Mouse (Mus musculus) lung, embryonic 14.5 days (tissue): ENCODE measurements around the gene Exosc2. TPM values are rescaled to one million over a fixed set of nuclear protein-coding genes. Genes with fewer than 3 reads are reported as not detected.

Experiments
- ATAC-seq: fragments of 200-750 bp; cut with Nextera tagmentation; 2 replicates; pipeline ENCODE4 v1.8.0; 2017; ENCODE audit warnings: mild to moderate bottlenecking, moderate TSS enrichment, moderate library complexity; ENCODE audit not compliant: insufficient read depth
- DNase-seq: peaks from one replicate; pipeline ENCODE4 v3.0.0-alpha.2; 2015
- H3K27ac ChIP-seq: fragments of 300-500 bp; sonication (generic); 2 replicates; pipeline ENCODE4 v1.5.1; 2014; ENCODE audit warnings: low read depth, mild to moderate bottlenecking, moderate library complexity
- H3K27me3 ChIP-seq: fragments of 300-500 bp; sonication (generic); 2 replicates; pipeline ENCODE4 v1.6.1; 2014; ENCODE audit warnings: low read length, control low read depth; ENCODE audit not compliant: insufficient read depth
- H3K36me3 ChIP-seq: fragments of 300-500 bp; sonication (generic); 2 replicates; pipeline ENCODE4 v1.6.1; 2014; ENCODE audit warnings: control low read depth; ENCODE audit not compliant: insufficient read depth
- H3K4me1 ChIP-seq: fragments of 300-500 bp; sonication (generic); 2 replicates; pipeline ENCODE4 v1.6.1; 2014; ENCODE audit warnings: antibody characterized with exemption, control low read depth; ENCODE audit not compliant: insufficient read depth
- H3K4me2 ChIP-seq: fragments of 300-500 bp; sonication (generic); 2 replicates; pipeline ENCODE4 v1.6.1; 2014; ENCODE audit warnings: mild to moderate bottlenecking
- H3K4me3 ChIP-seq: fragments of 300-500 bp; sonication (generic); 2 replicates; pipeline ENCODE4 v1.5.1; 2014; ENCODE audit warnings: low read depth, low read length
- H3K9ac ChIP-seq: fragments of 300-500 bp; sonication (generic); 2 replicates; pipeline ENCODE4 v1.6.1; 2014
- H3K9me3 ChIP-seq: fragments of 300-500 bp; sonication (generic); 2 replicates; pipeline ENCODE4 v1.6.1; 2016; ENCODE audit warnings: low read depth, low read length, control low read depth
- CTCF ChIP-seq: IDR thresholded peaks from 2 replicates; pipeline ENCODE4 v1.5.1; 2016; ENCODE audit warnings: antibody characterized with exemption, low read depth
- WGBS: fragments of 180-500 bp; shearing (Covaris S2); extraction: QIAGEN DNeasy Blood & Tissue Kit; methylation state at CpG from one replicate; pipeline ENCODE4 v1.1.7; 2014; 5-methylcytosine and 5-hydroxymethylcytosine counted together
- polyA plus RNA-seq: library from polyadenylated mRNA; unstranded; fragments of >200 nt; fragmentation: Nextera tagmentation; extraction: Ambion mirVana; gene quantifications from 2 replicates; pipeline ENCODE4 v1.2.1, GENCODE M21; 2014

The Exosc2 gene
- polyA plus RNA-seq, 1 experiment from 2014 or later: 70.4 TPM

DNA sequence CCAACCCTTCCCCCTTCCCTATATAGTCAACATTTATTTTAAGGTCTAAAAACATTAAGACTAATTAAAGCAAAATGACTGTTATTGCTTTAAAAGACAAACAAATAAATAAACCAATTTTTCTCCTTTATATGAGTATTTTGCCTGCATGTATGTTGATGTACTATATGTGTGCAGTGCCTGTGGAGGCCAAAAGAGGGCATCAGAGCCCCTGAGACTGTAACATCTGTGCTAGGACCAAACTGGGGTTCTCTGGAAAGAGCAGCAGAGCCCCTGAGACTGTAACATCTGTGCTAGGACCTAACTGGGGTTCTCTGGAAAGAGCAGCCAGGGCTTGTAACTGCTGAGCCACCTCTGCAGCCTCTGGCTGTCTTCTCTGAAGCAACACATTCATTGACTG is 27.7 kb downstream of the Exosc2 start:
- peaks cover 18% of the 10 kb centered on the region; the same call in 1 of the 2 replicates for H3K36me3 ChIP-seq
- ATAC-seq (no peak), DNase-seq (peak; percentile 35)
- H3K4me3 ChIP-seq: no peak overlapping the region
- no peak overlapping the region for H3K27ac ChIP-seq
- no peaks in the 10 kb centered on the region for H3K4me1 ChIP-seq
- H3K27me3 ChIP-seq: no peaks in the 10 kb centered on the region
- H3K9ac ChIP-seq: no peak overlapping the region
- TF ChIP-seq CTCF: peak; percentile 42
- no peak overlapping the region for H3K4me2 ChIP-seq
- no peaks in the 10 kb centered on the region for H3K9me3 ChIP-seq

DNA sequence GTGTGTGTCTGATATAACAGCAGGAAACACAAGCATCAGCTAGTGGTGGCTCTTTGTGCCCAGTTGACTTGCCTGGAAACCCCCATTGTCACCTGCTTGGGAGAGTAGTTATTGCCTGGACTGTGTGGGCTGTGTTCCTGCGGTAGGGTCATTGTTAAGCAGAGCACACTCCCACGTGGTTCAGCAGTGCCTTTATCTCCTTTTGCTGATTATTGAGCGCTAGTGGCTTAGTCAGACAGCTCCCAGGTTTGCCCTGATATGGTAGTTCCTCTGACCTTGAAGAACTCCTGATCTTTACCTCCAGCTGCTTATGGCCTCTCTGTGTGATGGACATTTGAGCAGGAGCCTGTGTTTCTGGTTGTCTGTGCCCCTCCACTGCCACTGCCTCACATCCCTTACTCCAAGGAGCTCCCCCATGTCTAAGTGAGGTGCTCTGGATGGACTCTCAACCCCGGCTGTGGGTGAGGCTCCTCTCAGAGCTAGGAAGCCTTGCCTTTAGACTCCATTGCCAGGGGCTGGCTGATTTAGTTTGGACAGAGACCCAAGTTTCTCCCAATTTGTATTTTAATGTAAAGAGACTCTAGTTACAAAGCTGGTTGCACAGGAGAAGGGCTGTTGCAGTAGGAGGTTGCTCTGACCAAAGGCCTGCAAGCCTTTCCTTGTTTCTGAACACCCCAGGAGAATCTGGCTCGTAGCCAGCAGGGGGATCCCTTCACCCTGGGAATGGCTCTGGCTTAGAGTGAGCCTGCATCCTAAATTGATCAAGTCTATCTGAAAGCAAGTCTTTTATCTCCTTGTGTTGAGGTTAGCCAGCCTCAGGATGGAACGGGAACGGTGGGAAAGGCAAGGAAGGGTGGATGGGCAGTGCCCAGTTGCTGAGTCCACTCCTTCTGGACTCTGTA is 30.3 kb downstream of the Exosc2 start:
- peak; percentile 37 for DNase-seq
- H3K9me3 ChIP-seq: no peaks in the 10 kb centered on the region
- 50% methylated on average over 7 of the region's 7 CpGs for WGBS
- ATAC-seq: no peak
- H3K27ac ChIP-seq: no peak overlapping the region
- no peak overlapping the region for H3K4me2 ChIP-seq
- H3K9ac ChIP-seq: no peak overlapping the region
- H3K36me3 ChIP-seq: peaks cover 16% of the 10 kb centered on the region; the same call in 1 of the 2 replicates
- H3K27me3 ChIP-seq: no peaks in the 10 kb centered on the region
- H3K4me1 ChIP-seq: no peaks in the 10 kb centered on the region
- H3K4me3 ChIP-seq: no peak overlapping the region
- TF ChIP-seq CTCF: 0 out of 2 replicates have a peak, but pooled peaks have one; percentile 18

DNA sequence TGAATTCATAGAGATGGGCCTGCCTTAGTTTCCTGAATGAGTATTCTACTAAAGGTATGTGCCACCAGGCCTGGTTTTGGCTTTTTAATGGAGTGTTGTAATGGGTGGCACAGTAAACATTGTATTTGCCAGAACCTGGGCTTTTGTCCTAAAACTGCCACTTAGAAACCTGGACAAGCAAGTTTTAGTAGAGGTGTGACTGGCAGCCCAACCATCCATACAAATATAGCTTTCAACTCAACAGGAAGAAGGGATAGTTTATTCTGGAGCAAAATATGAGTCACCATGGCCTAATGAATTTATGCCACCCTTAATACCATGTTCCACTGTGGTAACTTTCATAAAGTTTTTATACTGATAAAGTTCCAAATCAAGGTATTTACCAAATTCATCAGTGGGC is 32.7 kb downstream of the Exosc2 start:
- no peaks in the 10 kb centered on the region for H3K27me3 ChIP-seq
- no peaks in the 10 kb centered on the region for H3K4me1 ChIP-seq
- no peak for DNase-seq
- H3K27ac ChIP-seq: no peak overlapping the region
- no peaks in the 10 kb centered on the region for H3K9me3 ChIP-seq
- no peak overlapping the region for H3K9ac ChIP-seq
- H3K4me3 ChIP-seq: no peak overlapping the region
- no peak for TF ChIP-seq CTCF
- no peak overlapping the region for H3K4me2 ChIP-seq
- 0 out of 2 replicates have a peak, but pooled peaks cover 9% of the 10 kb centered on the region for H3K36me3 ChIP-seq
- ATAC-seq: no peak

DNA sequence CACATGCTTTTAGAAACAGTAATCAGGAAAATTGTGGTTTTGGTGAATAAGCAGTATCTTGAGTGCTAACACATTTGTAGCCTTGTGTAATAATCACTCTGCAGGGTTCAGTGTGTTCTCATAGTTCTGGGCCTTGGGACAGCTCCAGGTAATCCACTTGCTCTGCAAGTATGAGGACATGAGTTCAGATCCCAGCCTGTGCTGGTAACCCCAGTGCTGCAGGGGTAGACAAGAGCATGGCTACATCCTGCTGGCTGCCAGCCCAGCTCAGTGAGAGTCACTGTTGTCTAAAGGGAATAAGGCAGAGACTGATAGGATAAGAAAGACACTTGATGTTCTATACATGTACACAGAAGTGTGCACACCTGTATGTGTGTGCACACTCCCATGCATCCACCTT is 35.4 kb downstream of the Exosc2 start:
- no peaks in the 10 kb centered on the region for H3K4me1 ChIP-seq
- TF ChIP-seq CTCF: no peak
- H3K27me3 ChIP-seq: no peaks in the 10 kb centered on the region
- DNase-seq: no peak
- no peak overlapping the region for H3K27ac ChIP-seq
- ATAC-seq: no peak
- no peaks in the 10 kb centered on the region for H3K9me3 ChIP-seq
- H3K36me3 ChIP-seq: no peaks in the 10 kb centered on the region
- H3K4me2 ChIP-seq: no peak overlapping the region
- no peak overlapping the region for H3K4me3 ChIP-seq
- H3K9ac ChIP-seq: no peak overlapping the region

DNA sequence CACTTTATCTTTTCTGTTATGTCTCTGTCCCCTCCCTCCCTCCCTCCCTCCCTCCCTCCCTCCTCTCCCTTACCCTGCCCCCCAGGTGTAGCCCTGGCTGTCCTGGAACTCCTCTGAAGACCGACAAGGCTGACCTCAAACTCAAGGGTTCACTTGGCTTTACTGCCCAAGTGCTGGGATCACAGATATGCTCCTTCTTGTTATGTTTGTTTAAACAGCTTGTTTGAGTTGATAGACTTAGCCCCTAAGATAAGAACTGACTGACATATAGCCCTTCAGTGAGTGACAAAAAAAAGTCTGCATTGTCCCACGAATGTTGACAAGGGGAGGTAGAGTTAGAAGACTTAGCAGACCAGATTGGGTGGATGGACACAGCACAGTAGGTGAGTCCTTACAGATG is 36.0 kb downstream of the Exosc2 start:
- 8% methylated on average over 2 of the region's 2 CpGs for WGBS
- no peaks in the 10 kb centered on the region for H3K9me3 ChIP-seq
- H3K9ac ChIP-seq: no peak overlapping the region
- DNase-seq (no peak), ATAC-seq (no peak)
- peaks cover under 1% of the 10 kb centered on the region; the same call in 1 of the 2 replicates for H3K36me3 ChIP-seq
- TF ChIP-seq CTCF: no peak
- H3K4me3 ChIP-seq: no peak overlapping the region
- H3K27me3 ChIP-seq: no peaks in the 10 kb centered on the region
- H3K4me1 ChIP-seq: no peaks in the 10 kb centered on the region
- H3K4me2 ChIP-seq: no peak overlapping the region
- H3K27ac ChIP-seq: no peak overlapping the region

DNA sequence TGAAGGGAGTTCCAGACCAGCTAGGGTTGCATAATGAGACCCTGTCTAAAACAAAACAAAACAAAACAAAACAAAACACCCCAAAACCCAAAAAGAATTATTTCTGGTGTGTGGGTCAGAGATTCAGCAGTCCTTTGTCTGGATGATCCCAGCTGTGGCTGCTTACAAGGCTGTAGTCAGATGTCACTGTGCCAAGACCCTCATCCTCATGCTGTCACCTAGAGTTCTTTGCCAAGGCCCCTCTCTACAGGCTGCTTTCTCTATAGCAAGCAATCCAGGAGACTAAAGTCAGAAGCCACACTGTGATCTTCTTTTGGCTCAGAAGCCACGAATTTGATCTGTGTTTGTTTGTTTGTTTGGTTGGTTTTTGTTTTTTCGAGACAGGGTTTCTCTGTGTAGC is 42.2 kb downstream of the Exosc2 start:
- no peak for TF ChIP-seq CTCF
- H3K4me2 ChIP-seq: no peak overlapping the region
- no peaks in the 10 kb centered on the region for H3K9me3 ChIP-seq
- 69% methylated on average over 2 of the region's 2 CpGs for WGBS
- no peaks in the 10 kb centered on the region for H3K27me3 ChIP-seq
- no peak overlapping the region for H3K4me3 ChIP-seq
- no peak for DNase-seq
- H3K4me1 ChIP-seq: no peaks in the 10 kb centered on the region
- H3K27ac ChIP-seq: no peak overlapping the region
- H3K9ac ChIP-seq: no peak overlapping the region
- ATAC-seq: no peak
- peaks cover 4% of the 10 kb centered on the region; the same call in 1 of the 2 replicates for H3K36me3 ChIP-seq

DNA sequence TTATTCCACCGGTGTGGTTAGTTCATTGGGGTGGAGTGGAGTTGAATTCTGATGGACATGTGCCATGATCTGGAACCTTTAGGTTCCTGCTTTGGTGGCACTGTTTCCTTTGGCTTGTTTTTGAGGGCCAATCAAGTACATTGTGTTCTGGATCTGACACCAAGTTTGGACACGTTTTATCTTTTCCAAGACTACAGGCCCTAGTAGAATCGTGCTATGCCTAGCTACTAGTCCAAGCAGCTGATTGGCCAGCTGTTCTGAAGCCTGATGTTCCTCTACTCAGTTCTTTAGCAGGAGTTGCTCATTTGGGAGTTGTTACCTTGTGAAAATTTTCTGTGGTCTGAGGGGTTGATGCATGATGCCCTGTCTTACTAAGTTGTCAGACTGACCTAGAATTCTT is 43.3 kb downstream of the Exosc2 start:
- DNase-seq: no peak
- WGBS: 80% methylated on average over 3 of the region's 3 CpGs
- TF ChIP-seq CTCF: no peak
- Histone ChIP-seq H3K4me1 (no peaks in the 10 kb centered on the region), H3K9ac (no peak overlapping the region), H3K27me3 (no peaks in the 10 kb centered on the region), H3K27ac (no peak overlapping the region), H3K9me3 (no peaks in the 10 kb centered on the region), H3K4me2 (no peak overlapping the region), H3K4me3 (no peak overlapping the region), H3K36me3 (peaks cover 4% of the 10 kb centered on the region; the same call in 1 of the 2 replicates)
- ATAC-seq: no peak
